Comparison of ENCODE assay signal across 12 mouse cellular contexts in the genomic region with DNA sequence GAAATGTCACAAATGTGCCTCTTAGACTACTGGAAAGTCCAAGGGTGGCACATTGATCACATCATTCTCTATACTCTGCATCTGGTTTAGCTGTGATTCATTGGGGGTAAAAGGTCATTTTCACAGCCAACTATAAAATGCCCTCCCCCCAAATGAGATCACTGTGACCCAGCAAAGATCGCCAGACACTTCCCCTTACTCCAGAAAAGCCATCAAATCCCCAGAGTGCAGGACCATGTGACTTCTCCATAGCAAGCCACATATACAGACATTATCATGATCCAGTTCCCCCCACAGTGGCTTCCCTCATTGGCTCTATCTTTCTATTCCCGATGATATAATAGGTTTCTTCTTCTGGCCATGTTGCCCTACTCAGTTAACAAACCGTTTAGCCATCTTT.
A peak's percentile ranks its signal among the peaks of the same experiment; 100 is the strongest.
DNase-seq lines count a peak whose midpoint lies in the region; ATAC-seq and TF ChIP-seq lines count a peak whose summit lies in the region.
"Had no signal": no experiment of that assay in that cellular context is flagged by ENCODE, and none has a peak within 500 bp of the region (broad histone marks: within the 10 kb centered on the region; RNA-seq: fewer than 3 reads in every experiment).

No protein-coding gene starts in this region.

- H3K4me2 ChIP-seq in heart, embryonic 14.5 days (ENCODE audit: low read length) = 0 out of 2 replicates have a peak overlapping the region, but pooled peaks have one; percentile 18
- no peak overlapping the region for H3K4me2 ChIP-seq in midbrain, embryonic 16.5 days (ENCODE audit: low read length)
- H3K4me2 ChIP-seq in midbrain, embryonic 14.5 days (ENCODE audit: low read length) = no peak overlapping the region
- H3K4me2 ChIP-seq: forebrain, embryonic 13.5 days; hindbrain, embryonic 15.5 days had no signal

- H3K4me1 ChIP-seq in heart, embryonic 14.5 days (ENCODE audit: control insufficient read depth in 2 of 2, insufficient read depth in 2 of 2, low read length in 2 of 2) = peaks cover 7 to 21% of the 10 kb centered on the region in 2 experiments; a peak in 3 of 4 replicates
- H3K4me1 ChIP-seq in midbrain, embryonic 16.5 days (ENCODE audit: control insufficient read depth, insufficient read depth, low read length) = peaks cover 5% of the 10 kb centered on the region; the same call in 1 of the 2 replicates
- peaks cover 6% of the 10 kb centered on the region; the same call in 1 of the 2 replicates for H3K4me1 ChIP-seq in midbrain, embryonic 14.5 days (ENCODE audit: control insufficient read depth, insufficient read depth, low read length)

- intact Hi-C loops in heart, postnatal 25 days (cut with DNase I) = no loop called here

- no peaks in the 10 kb centered on the region for H3K36me3 ChIP-seq in heart, embryonic 14.5 days (ENCODE audit: control insufficient read depth, insufficient read depth, low read length)
- no peaks in the 10 kb centered on the region for H3K36me3 ChIP-seq in midbrain, embryonic 16.5 days (ENCODE audit: control insufficient read depth, insufficient read depth, low read length)
- H3K36me3 ChIP-seq in midbrain, embryonic 14.5 days (ENCODE audit: control insufficient read depth, insufficient read depth, low read length) = no peaks in the 10 kb centered on the region
- H3K36me3 ChIP-seq: embryonic facial prominence, embryonic 10.5 days; hindbrain, embryonic 15.5 days had no signal

- no peaks in the 10 kb centered on the region for H3K27me3 ChIP-seq in heart, embryonic 14.5 days (ENCODE audit: control insufficient read depth, insufficient read depth, low read length)
- no peaks in the 10 kb centered on the region for H3K27me3 ChIP-seq in midbrain, embryonic 16.5 days (ENCODE audit: control insufficient read depth, insufficient read depth, low read depth, low read length)
- H3K27me3 ChIP-seq in midbrain, embryonic 14.5 days (ENCODE audit: control insufficient read depth, insufficient read depth, low read length) = no peaks in the 10 kb centered on the region
- H3K27me3 ChIP-seq: forebrain, embryonic 13.5 days; hindbrain, embryonic 15.5 days had no signal

- H3K9ac ChIP-seq in heart, embryonic 14.5 days (ENCODE audit: low read length) = no peak overlapping the region
- H3K9ac ChIP-seq in midbrain, embryonic 16.5 days (ENCODE audit: low read depth, low read length) = no peak overlapping the region
- H3K9ac ChIP-seq in midbrain, embryonic 14.5 days (replicated peaks; ENCODE audit: low read length) = no peak overlapping the region
- H3K9ac ChIP-seq: forebrain, embryonic 13.5 days; forebrain, postnatal 0 days; hindbrain, embryonic 15.5 days had no signal

- peak overlapping the region; percentile 47 to 77 for H3K27ac ChIP-seq in heart, embryonic 14.5 days (replicated peaks in 1 of 2; ENCODE audit: control insufficient read depth in 1 of 2, insufficient read depth in 1 of 2, low read depth in 2 of 2, low read length in 2 of 2)
- H3K27ac ChIP-seq in layer of hippocampus, adult 2 months = peak overlapping the region; percentile 64; the same call in 1 of the 2 replicates
- 0 out of 2 replicates have a peak overlapping the region, but pooled peaks have one; percentile 26 for H3K27ac ChIP-seq in midbrain, embryonic 16.5 days (ENCODE audit: low read length)
- no peak overlapping the region for H3K27ac ChIP-seq in midbrain, embryonic 14.5 days (replicated peaks; ENCODE audit: low read depth, low read length)
- H3K27ac ChIP-seq: embryonic facial prominence, embryonic 10.5 days; forebrain, embryonic 13.5 days; hindbrain, embryonic 15.5 days had no signal

- WGBS in heart, embryonic 14.5 days = 35% methylated on average over 3 of the region's 3 CpGs
- WGBS in midbrain, embryonic 16.5 days = 87% methylated on average over 3 of the region's 3 CpGs
- 89% methylated on average over 3 of the region's 3 CpGs for WGBS in midbrain, embryonic 14.5 days

- TF ChIP-seq CTCF in layer of hippocampus, adult 2 months (conservative IDR thresholded peaks at IDR 0.05) = no peak

- peak; percentile 68 for ATAC-seq in heart, embryonic 14.5 days (ENCODE audit: insufficient number of reproducible peaks, insufficient read depth, low FRiP score, low read depth)
- no peak for ATAC-seq in midbrain, embryonic 16.5 days
- no peak for ATAC-seq in midbrain, embryonic 14.5 days (ENCODE audit: low FRiP score, low TSS enrichment)
- ATAC-seq: forebrain, embryonic 13.5 days; forebrain, postnatal 0 days; intestine, postnatal 0 days had no signal

- H3K4me3 ChIP-seq in heart, embryonic 14.5 days (ENCODE audit: control insufficient read depth in 1 of 2, insufficient read depth in 1 of 2, low read depth in 1 of 2, low read length in 2 of 2) = no peak overlapping the region
- H3K4me3 ChIP-seq in layer of hippocampus, adult 2 months = no peak overlapping the region
- no peak overlapping the region for H3K4me3 ChIP-seq in midbrain, embryonic 16.5 days (ENCODE audit: low read depth, low read length)
- H3K4me3 ChIP-seq in midbrain, embryonic 14.5 days (replicated peaks; ENCODE audit: low read depth, low read length) = no peak overlapping the region
- H3K4me3 ChIP-seq: embryonic facial prominence, embryonic 10.5 days; forebrain, embryonic 13.5 days; hindbrain, embryonic 15.5 days had no signal

- H3K9me3 ChIP-seq in heart, embryonic 14.5 days (ENCODE audit: control insufficient read depth, low read length) = no peaks in the 10 kb centered on the region
- H3K9me3 ChIP-seq in midbrain, embryonic 16.5 days (replicated peaks; ENCODE audit: control insufficient read depth, low read length, poor library complexity, severe bottlenecking) = no peaks in the 10 kb centered on the region; the same call in 1 of the 2 replicates
- 0 out of 2 replicates have a peak, but pooled peaks cover 6% of the 10 kb centered on the region for H3K9me3 ChIP-seq in midbrain, embryonic 14.5 days (ENCODE audit: control insufficient read depth, low read length)
- H3K9me3 ChIP-seq: forebrain, embryonic 13.5 days; hindbrain, embryonic 15.5 days had no signal

- no peak for DNase-seq in heart, postnatal 25 days (ENCODE audit: low spot score)
- DNase-seq in layer of hippocampus, adult 2 months (ENCODE audit: low spot score in 2 of 2) = no peak
- DNase-seq in layer of hippocampus, adult 11-12 months (ENCODE audit: low spot score) = no peak
- no peak for DNase-seq in midbrain, embryonic 14.5 days
- DNase-seq: gastrocnemius, postnatal 14 days had no signal
